Mouse (Mus musculus): ENCODE measurements around the gene Irgq. TPM values are rescaled to one million over a fixed set of nuclear protein-coding genes. Genes with fewer than 3 reads are reported as not detected.

The Irgq gene
- polyA plus RNA-seq, 1 experiment, result 15.4 TPM

DNA sequence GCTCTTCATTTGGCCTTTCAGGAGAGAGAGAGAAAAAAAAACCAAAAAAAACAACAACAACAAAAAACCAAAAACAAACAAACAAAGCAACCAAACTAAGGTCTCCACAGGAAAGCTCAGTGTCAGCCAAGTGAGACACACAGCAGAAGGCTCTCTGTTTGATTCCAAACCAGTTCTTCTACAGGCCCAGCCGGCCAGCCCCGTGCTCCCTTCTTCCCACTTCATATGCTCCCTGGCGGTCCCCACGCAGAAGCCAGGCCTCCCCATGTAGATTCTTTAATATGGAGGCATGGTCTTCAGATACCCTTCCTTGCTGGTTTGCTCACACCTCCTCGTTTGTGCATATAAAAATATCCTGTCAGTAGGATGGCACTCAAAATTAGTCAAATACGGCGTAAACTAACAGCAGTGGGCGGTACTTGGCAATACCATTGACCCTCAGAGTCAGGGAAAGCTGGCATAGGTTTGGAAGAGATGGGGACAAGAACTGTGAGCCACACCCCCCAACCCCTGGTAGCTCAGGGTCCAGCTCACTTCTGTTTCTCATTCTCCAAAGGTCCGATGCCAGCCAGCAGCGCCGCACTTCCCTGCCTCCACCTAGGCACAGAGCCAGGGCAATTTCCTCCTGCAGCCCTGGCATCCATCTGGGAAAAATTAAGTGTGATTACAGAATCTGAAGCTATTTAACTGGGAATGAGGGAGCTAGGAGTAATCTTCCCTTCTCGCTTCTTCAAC is 4.6 kb upstream of the Irgq start:
- H3K27me3 ChIP-seq (replicated peaks; ENCODE audit: control insufficient read depth, insufficient read depth, low read length), result no peaks in the 10 kb centered on the region
- no peak overlapping the region for H3K4me3 ChIP-seq (ENCODE audit: insufficient read depth, low read depth, low read length)
- H3K27ac ChIP-seq (ENCODE audit: insufficient read depth, low read depth, low read length), result no peak overlapping the region
- 76% methylated on average over 12 of the region's 12 CpGs for WGBS
- DNase-seq, result no peak
- peaks cover 6% of the 10 kb centered on the region for H3K4me1 ChIP-seq (ENCODE audit: control insufficient read depth, insufficient read depth, low read length)
- no peak for TF ChIP-seq CTCF (conservative IDR thresholded peaks at IDR 0.05; ENCODE audit: insufficient read depth, insufficient read length, low read depth, low read length)
- no peak for TF ChIP-seq POLR2A (IDR thresholded peaks at IDR 0.05; ENCODE audit: low read depth, low read length)
- H3K36me3 ChIP-seq (ENCODE audit: control insufficient read depth, insufficient read depth, low read length), result no peaks in the 10 kb centered on the region

DNA sequence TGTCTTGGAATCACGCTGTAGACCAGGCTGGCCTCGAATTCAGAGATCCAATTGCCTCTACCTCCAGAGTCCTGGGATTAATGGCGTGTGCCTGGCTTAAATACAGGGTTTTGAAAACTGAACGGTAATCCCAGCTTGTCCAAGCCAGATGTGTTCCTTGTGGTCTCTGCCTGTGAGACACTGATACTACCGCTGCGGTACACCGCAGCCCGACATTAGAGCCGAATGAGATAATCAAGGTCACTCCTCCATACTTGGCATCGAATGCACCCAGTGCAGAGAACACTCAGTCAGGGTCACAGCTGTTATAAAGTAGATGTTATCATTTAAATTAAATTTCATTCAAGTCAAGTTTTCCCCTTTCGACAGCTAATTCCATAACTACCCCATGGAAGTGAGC is 1.6 kb upstream of the Irgq start:
- Histone ChIP-seq H3K27ac (ENCODE audit: insufficient read depth, low read depth, low read length) (no peak overlapping the region), H3K27me3 (replicated peaks; ENCODE audit: control insufficient read depth, insufficient read depth, low read length) (no peaks in the 10 kb centered on the region), H3K36me3 (ENCODE audit: control insufficient read depth, insufficient read depth, low read length) (no peaks in the 10 kb centered on the region; the same call in none of the 2 replicates), H3K4me1 (ENCODE audit: control insufficient read depth, insufficient read depth, low read length) (peaks cover 6% of the 10 kb centered on the region), H3K4me3 (ENCODE audit: insufficient read depth, low read depth, low read length) (no peak overlapping the region)
- no peak for DNase-seq
- WGBS, result 82% methylated on average over 11 of the region's 11 CpGs
- TF ChIP-seq CTCF (conservative IDR thresholded peaks at IDR 0.05; ENCODE audit: insufficient read depth, insufficient read length, low read depth, low read length) (no peak), POLR2A (IDR thresholded peaks at IDR 0.05; ENCODE audit: low read depth, low read length) (no peak)

GRCm38 (mm10) chr7:24529580-24529979 is 909 bp upstream of the Irgq start:
- Histone ChIP-seq H3K27ac (ENCODE audit: insufficient read depth, low read depth, low read length) (peak overlapping the region; percentile 95), H3K36me3 (ENCODE audit: control insufficient read depth, insufficient read depth, low read length) (no peaks in the 10 kb centered on the region; the same call in none of the 2 replicates), H3K27me3 (replicated peaks; ENCODE audit: control insufficient read depth, insufficient read depth, low read length) (no peaks in the 10 kb centered on the region), H3K4me3 (ENCODE audit: insufficient read depth, low read depth, low read length) (peak overlapping the region; percentile 79), H3K4me1 (ENCODE audit: control insufficient read depth, insufficient read depth, low read length) (peaks cover 6% of the 10 kb centered on the region)
- no peak for DNase-seq
- no peak for TF ChIP-seq CTCF (conservative IDR thresholded peaks at IDR 0.05; ENCODE audit: insufficient read depth, insufficient read length, low read depth, low read length)
- TF ChIP-seq POLR2A (IDR thresholded peaks at IDR 0.05; ENCODE audit: low read depth, low read length), result no peak
- WGBS, result 41% methylated on average over 11 of the region's 11 CpGs

GRCm38 (mm10) chr7:24531211-24531971 is 902 bp downstream of the Irgq start:
- peak overlapping the region; percentile 47 for H3K27ac ChIP-seq (ENCODE audit: insufficient read depth, low read depth, low read length)
- H3K4me1 ChIP-seq (ENCODE audit: control insufficient read depth, insufficient read depth, low read length), result peaks cover 6% of the 10 kb centered on the region
- 1% methylated on average over 43 of the region's 43 CpGs for WGBS
- no peaks in the 10 kb centered on the region for H3K27me3 ChIP-seq (replicated peaks; ENCODE audit: control insufficient read depth, insufficient read depth, low read length)
- H3K4me3 ChIP-seq (ENCODE audit: insufficient read depth, low read depth, low read length), result peak overlapping the region; percentile 56
- no peaks in the 10 kb centered on the region; the same call in none of the 2 replicates for H3K36me3 ChIP-seq (ENCODE audit: control insufficient read depth, insufficient read depth, low read length)
- DNase-seq, result peak; percentile 82
- no peak for TF ChIP-seq POLR2A (IDR thresholded peaks at IDR 0.05; ENCODE audit: low read depth, low read length)
- TF ChIP-seq CTCF (conservative IDR thresholded peaks at IDR 0.05; ENCODE audit: insufficient read depth, insufficient read length, low read depth, low read length), result peak; percentile 82

DNA sequence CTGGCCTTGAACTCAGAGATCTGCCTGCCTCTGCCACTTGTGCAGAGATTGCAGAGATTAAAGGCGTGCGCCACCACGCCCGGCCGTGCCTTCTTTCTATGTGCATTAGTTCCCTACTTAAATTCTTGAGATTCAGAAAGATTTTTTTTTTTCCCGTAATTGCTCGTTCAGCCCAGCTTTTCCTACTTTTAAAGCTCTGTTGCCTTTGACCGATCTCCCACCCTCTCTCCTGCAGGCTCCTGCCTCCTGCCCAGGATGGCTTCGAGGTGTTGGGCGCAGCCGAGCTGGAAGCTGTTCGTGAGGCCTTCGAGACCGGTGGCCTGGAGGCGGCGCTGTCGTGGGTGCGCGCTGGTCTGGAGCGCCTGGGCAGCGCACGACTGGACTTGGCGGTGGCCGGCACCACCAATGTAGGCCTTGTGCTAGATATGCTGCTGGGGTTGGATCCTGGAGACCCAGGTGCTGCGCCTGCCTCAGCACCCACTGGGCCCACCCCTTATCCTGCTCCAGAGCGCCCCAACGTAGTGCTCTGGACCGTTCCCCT is 2.6 kb downstream of the Irgq start:
- peaks cover 8% of the 10 kb centered on the region for H3K4me1 ChIP-seq (ENCODE audit: control insufficient read depth, insufficient read depth, low read length)
- 90% methylated on average over 28 of the region's 28 CpGs for WGBS
- H3K4me3 ChIP-seq (ENCODE audit: insufficient read depth, low read depth, low read length), result no peak overlapping the region
- no peaks in the 10 kb centered on the region; the same call in none of the 2 replicates for H3K36me3 ChIP-seq (ENCODE audit: control insufficient read depth, insufficient read depth, low read length)
- TF ChIP-seq POLR2A (IDR thresholded peaks at IDR 0.05; ENCODE audit: low read depth, low read length), result no peak
- H3K27me3 ChIP-seq (replicated peaks; ENCODE audit: control insufficient read depth, insufficient read depth, low read length), result no peaks in the 10 kb centered on the region
- no peak for DNase-seq
- no peak overlapping the region for H3K27ac ChIP-seq (ENCODE audit: insufficient read depth, low read depth, low read length)

GRCm38 (mm10) chr7:24533806-24534205 is 3.3 kb downstream of the Irgq start:
- DNase-seq, result no peak
- TF ChIP-seq CTCF (conservative IDR thresholded peaks at IDR 0.05; ENCODE audit: insufficient read depth, insufficient read length, low read depth, low read length) (no peak), POLR2A (IDR thresholded peaks at IDR 0.05; ENCODE audit: low read depth, low read length) (no peak)

DNA sequence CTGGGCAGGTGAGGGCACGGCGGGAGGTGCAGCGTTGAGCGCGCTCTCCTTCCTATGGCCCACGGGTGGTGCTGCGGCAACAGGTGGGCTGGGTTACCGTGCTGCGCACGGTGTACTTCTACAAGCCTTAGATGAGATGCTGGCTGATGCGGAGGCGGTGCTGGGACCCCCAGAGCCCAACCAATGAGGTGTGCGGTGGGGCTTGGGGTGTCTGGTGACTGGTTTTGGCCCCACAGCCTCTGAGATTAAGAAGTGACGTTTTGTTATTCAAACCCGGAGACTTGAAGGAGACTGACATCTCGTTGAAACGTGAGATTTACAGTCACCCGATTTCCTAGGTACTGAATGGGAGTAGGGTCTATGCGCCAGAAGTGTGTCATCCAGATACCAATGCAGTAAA is 3.8 kb downstream of the Irgq start:
- Histone ChIP-seq H3K4me3 (ENCODE audit: insufficient read depth, low read depth, low read length) (no peak overlapping the region), H3K36me3 (ENCODE audit: control insufficient read depth, insufficient read depth, low read length) (no peaks in the 10 kb centered on the region; the same call in none of the 2 replicates), H3K27ac (ENCODE audit: insufficient read depth, low read depth, low read length) (no peak overlapping the region), H3K27me3 (replicated peaks; ENCODE audit: control insufficient read depth, insufficient read depth, low read length) (no peaks in the 10 kb centered on the region), H3K4me1 (ENCODE audit: control insufficient read depth, insufficient read depth, low read length) (peaks cover 7% of the 10 kb centered on the region)
- TF ChIP-seq CTCF (conservative IDR thresholded peaks at IDR 0.05; ENCODE audit: insufficient read depth, insufficient read length, low read depth, low read length) (no peak), POLR2A (IDR thresholded peaks at IDR 0.05; ENCODE audit: low read depth, low read length) (no peak)
- no peak for DNase-seq
- 73% methylated on average over 19 of the region's 19 CpGs for WGBS

More at GRCm38 (mm10) chr7:24533806-24534205, 3.3 kb downstream of the Irgq start:
- WGBS, result 75% methylated on average over 42 of the region's 42 CpGs
- Histone ChIP-seq H3K4me3 (ENCODE audit: insufficient read depth, low read depth, low read length) (no peak overlapping the region), H3K27ac (ENCODE audit: insufficient read depth, low read depth, low read length) (no peak overlapping the region), H3K27me3 (replicated peaks; ENCODE audit: control insufficient read depth, insufficient read depth, low read length) (no peaks in the 10 kb centered on the region), H3K4me1 (ENCODE audit: control insufficient read depth, insufficient read depth, low read length) (peaks cover 8% of the 10 kb centered on the region), H3K36me3 (ENCODE audit: control insufficient read depth, insufficient read depth, low read length) (no peaks in the 10 kb centered on the region; the same call in none of the 2 replicates)

All from kidney, adult 2 months (tissue).